Mouse (Mus musculus) myocyte (in vitro differentiated cells): Measurements from ENCODE around the gene Rgcc. TPM values are rescaled to one million over a fixed set of nuclear protein-coding genes. Genes with fewer than 3 reads are reported as not detected.

Source experiments
- H3K27me3 ChIP-seq: one replicate; pipeline ENCODE4 v1.6.1; 2011; ENCODE audit not compliant: control insufficient read depth, insufficient read depth, insufficient read length
- H3K36me3 ChIP-seq: one replicate; pipeline ENCODE4 v1.6.1; 2011; ENCODE audit not compliant: control insufficient read depth, insufficient read depth
- H3K4me2 ChIP-seq: one replicate; pipeline ENCODE4 v1.6.1; 2011; ENCODE audit warnings: low read depth, control low read depth
- H3K4me3 ChIP-seq: one replicate; pipeline ENCODE4 v1.5.1; 2011; ENCODE audit warnings: mild to moderate bottlenecking, control low read depth, moderate library complexity
- H3K79me2 ChIP-seq: one replicate; pipeline ENCODE4 v1.6.1; 2011; ENCODE audit not compliant: control insufficient read depth, insufficient read depth
- H3ac ChIP-seq: one replicate; pipeline ENCODE4 v1.6.1; 2011; ENCODE audit not compliant: control insufficient read depth, insufficient read length
- CEBPB ChIP-seq: IDR thresholded peaks from 2 replicates; pipeline ENCODE4 v1.6.1; 2011; ENCODE audit warnings: mild to moderate bottlenecking, moderate library complexity; ENCODE audit not compliant: poor library complexity, insufficient read depth, severe bottlenecking
- E2F4 ChIP-seq: IDR thresholded peaks from one replicate; pipeline ENCODE4 v1.6.1; 2011; ENCODE audit warnings: mild to moderate bottlenecking, control low read depth, moderate library complexity; ENCODE audit not compliant: insufficient read depth
- MAX ChIP-seq: IDR thresholded peaks from one replicate; pipeline ENCODE4 v1.6.1; 2011; ENCODE audit warnings: low read depth, mild to moderate bottlenecking, control low read depth
- MYOD1 ChIP-seq, 3 experiments: IDR thresholded peaks; one replicate each; pipeline ENCODE4 v1.6.1; 2011; ENCODE audit warnings: control low read depth in 2 of 3, low read depth in 2 of 3, mild to moderate bottlenecking in 2 of 3, moderate library complexity in 1 of 3; ENCODE audit not compliant: insufficient read length in 2 of 3, control insufficient read depth in 1 of 3
- MYOG ChIP-seq, 3 experiments: IDR thresholded peaks; one replicate each; pipeline ENCODE4 v1.6.1; 2011; ENCODE audit warnings: control low read depth in 2 of 3, low read depth in 2 of 3, mild to moderate bottlenecking in 2 of 3; ENCODE audit not compliant: insufficient read length in 2 of 3, control insufficient read depth in 1 of 3, insufficient read depth in 1 of 3
- POLR2A ChIP-seq: IDR thresholded peaks from one replicate; pipeline ENCODE4 v1.6.1; 2011; ENCODE audit warnings: low read depth, mild to moderate bottlenecking, control low read depth, moderate library complexity; ENCODE audit not compliant: insufficient read length
- POLR2AphosphoS2 ChIP-seq: IDR thresholded peaks from one replicate; pipeline ENCODE4 v1.6.1; 2011; ENCODE audit warnings: low read depth, control low read depth; ENCODE audit not compliant: insufficient read length
- REST ChIP-seq: IDR thresholded peaks from one replicate; pipeline ENCODE4 v1.6.1; 2011; ENCODE audit warnings: mild to moderate bottlenecking, control low read depth, moderate library complexity; ENCODE audit not compliant: insufficient read depth, insufficient read length
- SRF ChIP-seq: IDR thresholded peaks from one replicate; pipeline ENCODE4 v1.6.1; 2011; ENCODE audit warnings: low read depth; ENCODE audit not compliant: control insufficient read depth, insufficient read length
- TCF12 ChIP-seq: IDR thresholded peaks from one replicate; pipeline ENCODE4 v1.6.1; 2011; ENCODE audit warnings: mild to moderate bottlenecking, control low read depth; ENCODE audit not compliant: poor library complexity, insufficient read depth, severe bottlenecking
- TCF3 ChIP-seq: IDR thresholded peaks from one replicate; pipeline ENCODE4 v1.6.1; 2011; ENCODE audit warnings: low read depth, control low read depth; ENCODE audit not compliant: insufficient read length
- USF1 ChIP-seq: IDR thresholded peaks from one replicate; pipeline ENCODE4 v1.6.1; 2011; ENCODE audit warnings: low read depth, mild to moderate bottlenecking, control low read depth, moderate library complexity
- polyA plus RNA-seq: library from polyadenylated mRNA; unstranded; fragments of >200 nt; fragmentation: generic; extraction: Trizol; gene quantifications from one replicate; pipeline ENCODE4 v1.2.1, GENCODE M21; 2012; ENCODE audit warnings: missing spikeins

Gene Rgcc
- polyA plus RNA-seq, 1 experiment, result 6.0 TPM

DNA sequence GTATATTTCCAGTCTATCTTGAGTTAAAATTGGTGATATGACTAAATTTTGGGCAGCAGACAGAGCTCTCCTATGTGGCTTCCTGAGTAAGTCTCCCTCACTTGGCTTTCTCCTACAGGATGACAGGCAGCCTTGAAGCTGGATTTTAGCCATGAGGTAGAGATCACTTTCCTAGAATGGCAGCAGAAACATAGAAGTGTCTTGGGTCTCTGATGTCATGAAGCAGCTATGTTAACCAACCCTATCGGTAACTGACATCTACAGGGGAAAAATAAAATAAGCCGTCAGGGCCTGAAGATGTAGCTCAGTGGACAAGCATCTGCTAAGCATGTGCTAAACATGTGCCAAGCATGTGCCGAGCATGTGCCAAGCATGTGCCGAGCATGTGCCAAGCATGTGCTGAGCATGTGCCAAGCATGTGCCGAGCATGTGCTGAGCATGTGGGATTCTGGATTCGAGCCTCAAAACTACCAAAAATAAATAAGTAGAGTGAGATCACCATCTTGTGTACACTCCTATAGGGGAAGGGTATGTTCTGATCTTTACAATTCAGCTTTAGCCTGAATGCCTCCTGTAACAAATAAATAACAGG is 3.5 kb upstream of the Rgcc start:
- Histone ChIP-seq H3K79me2 (no peaks in the 10 kb centered on the region), H3K4me2 (no peak overlapping the region), H3ac (no peak overlapping the region), H3K27me3 (no peaks in the 10 kb centered on the region), H3K4me3 (no peak overlapping the region), H3K36me3 (no peaks in the 10 kb centered on the region)
- TF ChIP-seq SRF, result no peak

GRCm38 (mm10) chr14:79303150-79303549 is 1.7 kb upstream of the Rgcc start:
- H3K27me3 ChIP-seq, result no peaks in the 10 kb centered on the region
- H3K36me3 ChIP-seq, result no peaks in the 10 kb centered on the region
- H3K79me2 ChIP-seq, result no peaks in the 10 kb centered on the region
- H3ac ChIP-seq, result no peak overlapping the region
- no peak overlapping the region for H3K4me2 ChIP-seq
- TF ChIP-seq TCF3, result no peak
- TF ChIP-seq MYOD1 (IDR thresholded peaks at IDR 0.05; ENCODE audit: control insufficient read depth in 1 of 3, insufficient read length in 2 of 3, low read depth in 2 of 3), result no peak
- TF ChIP-seq MYOG (IDR thresholded peaks at IDR 0.05; ENCODE audit: control insufficient read depth in 1 of 3, insufficient read depth in 1 of 3, insufficient read length in 2 of 3, low read depth in 2 of 3), result no peak
- TF ChIP-seq REST, result no peak
- TF ChIP-seq POLR2AphosphoS2, result no peak
- no peak for TF ChIP-seq SRF
- no peak for TF ChIP-seq CEBPB
- TF ChIP-seq TCF12, result no peak
- TF ChIP-seq E2F4, result no peak
- TF ChIP-seq POLR2A, result no peak
- no peak for TF ChIP-seq USF1
- TF ChIP-seq MAX, result no peak
- H3K4me3 ChIP-seq, result no peak overlapping the region

GRCm38 (mm10) chr14:79300641-79301350 is 649 bp downstream of the Rgcc start:
- H3K4me2 ChIP-seq, result peak overlapping the region; percentile 99
- no peaks in the 10 kb centered on the region for H3K36me3 ChIP-seq
- peak overlapping the region; percentile 37 for H3K4me3 ChIP-seq
- TF ChIP-seq TCF3 (no peak), E2F4 (no peak), USF1 (no peak), REST (no peak), SRF (no peak), CEBPB (no peak), POLR2A (no peak), POLR2AphosphoS2 (no peak), MYOD1 (IDR thresholded peaks at IDR 0.05; ENCODE audit: control insufficient read depth in 1 of 3, insufficient read length in 2 of 3, low read depth in 2 of 3) (no peak), TCF12 (no peak), MAX (no peak), MYOG (IDR thresholded peaks at IDR 0.05; ENCODE audit: control insufficient read depth in 1 of 3, insufficient read depth in 1 of 3, insufficient read length in 2 of 3, low read depth in 2 of 3) (no peak)
- no peak overlapping the region for H3ac ChIP-seq
- no peaks in the 10 kb centered on the region for H3K79me2 ChIP-seq
- no peaks in the 10 kb centered on the region for H3K27me3 ChIP-seq

DNA sequence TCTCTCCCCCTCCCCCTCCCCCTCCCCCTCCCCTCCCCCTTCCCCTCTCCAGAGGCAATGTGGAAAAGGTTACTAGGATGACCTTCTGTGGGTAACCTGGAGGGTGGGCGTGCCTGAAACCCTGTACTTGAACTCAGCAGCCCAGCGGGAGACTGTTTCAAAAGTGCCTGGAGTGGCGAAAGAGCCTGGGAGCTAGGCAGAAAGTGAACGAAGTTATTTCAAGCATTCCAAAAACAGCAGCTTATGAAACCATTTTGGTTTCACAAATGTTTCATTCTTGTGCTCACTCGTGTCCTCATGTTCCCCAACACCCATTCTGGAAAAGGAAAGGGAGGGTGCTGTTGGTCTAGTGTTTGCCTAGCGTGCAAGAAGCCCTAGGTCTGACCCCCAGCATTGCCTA is 1.6 kb downstream of the Rgcc start:
- no peak overlapping the region for H3K4me3 ChIP-seq
- H3K4me2 ChIP-seq, result peak overlapping the region; percentile 20
- no peak overlapping the region for H3ac ChIP-seq
- no peaks in the 10 kb centered on the region for H3K79me2 ChIP-seq
- TF ChIP-seq POLR2AphosphoS2, result no peak
- TF ChIP-seq MAX, result no peak
- TF ChIP-seq CEBPB, result no peak
- no peak for TF ChIP-seq USF1
- no peak for TF ChIP-seq TCF12
- no peak for TF ChIP-seq MYOG (IDR thresholded peaks at IDR 0.05; ENCODE audit: control insufficient read depth in 1 of 3, insufficient read depth in 1 of 3, insufficient read length in 2 of 3, low read depth in 2 of 3)
- no peak for TF ChIP-seq SRF
- TF ChIP-seq E2F4, result no peak
- TF ChIP-seq MYOD1 (IDR thresholded peaks at IDR 0.05; ENCODE audit: control insufficient read depth in 1 of 3, insufficient read length in 2 of 3, low read depth in 2 of 3), result no peak
- TF ChIP-seq POLR2A, result no peak
- no peak for TF ChIP-seq TCF3
- TF ChIP-seq REST, result no peak
- H3K36me3 ChIP-seq, result no peaks in the 10 kb centered on the region
- H3K27me3 ChIP-seq, result no peaks in the 10 kb centered on the region

DNA sequence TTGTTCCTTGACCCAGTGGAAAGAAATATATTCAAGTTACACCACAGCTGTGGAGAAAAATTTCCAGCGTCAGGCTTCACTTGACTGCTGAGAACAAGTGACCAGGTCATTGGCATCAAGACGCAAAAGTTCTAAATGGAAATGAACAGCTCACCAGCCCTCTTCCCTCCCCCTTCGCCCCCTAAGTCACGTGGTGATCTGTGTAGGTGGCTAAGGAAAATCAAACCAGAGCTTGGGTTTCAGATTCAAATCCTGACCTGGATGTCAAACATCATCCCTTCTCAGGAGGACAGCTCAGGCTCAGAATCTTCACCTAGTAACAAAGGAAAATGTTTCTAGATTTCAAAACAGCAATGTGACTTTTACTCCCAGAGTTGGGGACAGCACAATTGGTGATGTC is 2.2 kb downstream of the Rgcc start:
- Histone ChIP-seq H3K4me2 (peak overlapping the region; percentile 42), H3K4me3 (no peak overlapping the region), H3K27me3 (no peaks in the 10 kb centered on the region), H3K36me3 (no peaks in the 10 kb centered on the region), H3ac (no peak overlapping the region), H3K79me2 (no peaks in the 10 kb centered on the region)
- no peak for TF ChIP-seq REST
- peak; percentile 61 for TF ChIP-seq USF1
